Mouse (Mus musculus) heart, embryonic 16.5 days (tissue): Measurements from ENCODE around the gene Hoxb3. TPM values are rescaled to one million over a fixed set of nuclear protein-coding genes. Genes with fewer than 3 reads are reported as not detected.

Source experiments
- ATAC-seq: fragments of 200-750 bp; cut with Nextera tagmentation; replicated peaks from 2 replicates; pipeline ENCODE4 v1.8.0; 2017; ENCODE audit warnings: moderate number of reproducible peaks; ENCODE audit not compliant: insufficient read depth, low FRiP score; ENCODE audit errors: extremely low read depth
- H3K27ac ChIP-seq: fragments of 300-500 bp; sonication (generic); 2 replicates; pipeline ENCODE4 v1.5.1; 2014; ENCODE audit warnings: mild to moderate bottlenecking, low read length, control low read depth, moderate library complexity
- H3K27me3 ChIP-seq: fragments of 300-500 bp; sonication (generic); 2 replicates; pipeline ENCODE4 v1.6.1; 2014; ENCODE audit warnings: low read length, mixed read lengths; ENCODE audit not compliant: control insufficient read depth, insufficient read depth
- H3K36me3 ChIP-seq: fragments of 300-500 bp; sonication (generic); 2 replicates; pipeline ENCODE4 v1.6.1; 2014; ENCODE audit not compliant: control insufficient read depth, insufficient read depth
- H3K4me1 ChIP-seq: fragments of 300-500 bp; sonication (generic); 2 replicates; pipeline ENCODE4 v1.6.1; 2014; ENCODE audit warnings: low read length, mixed read lengths; ENCODE audit not compliant: control insufficient read depth, insufficient read depth
- H3K4me2 ChIP-seq: fragments of 300-500 bp; sonication (generic); 2 replicates; pipeline ENCODE4 v1.6.1; 2014; ENCODE audit warnings: low read depth, mild to moderate bottlenecking, control low read depth, low read length
- H3K4me3 ChIP-seq: fragments of 300-500 bp; sonication (generic); 2 replicates; pipeline ENCODE4 v1.5.1; 2014; ENCODE audit warnings: mild to moderate bottlenecking, control low read depth, low read length
- H3K9ac ChIP-seq: fragments of 300-500 bp; sonication (generic); 2 replicates; pipeline ENCODE4 v1.6.1; 2014; ENCODE audit warnings: low read length, control low read depth
- H3K9me3 ChIP-seq: fragments of 300-500 bp; sonication (generic); replicated peaks from 2 replicates; pipeline ENCODE4 v1.6.1; 2016; ENCODE audit warnings: low read length; ENCODE audit not compliant: control insufficient read depth
- WGBS: fragments of 180-500 bp; shearing (Covaris S2); extraction: QIAGEN DNeasy Blood & Tissue Kit; methylation state at CpG from one replicate; pipeline ENCODE4 v1.1.7; 2014; 5-methylcytosine and 5-hydroxymethylcytosine counted together
- polyA plus RNA-seq: library from polyadenylated mRNA; unstranded; fragments of >200 nt; fragmentation: Nextera tagmentation; extraction: Ambion mirVana; gene quantifications from 2 replicates; pipeline ENCODE4 v1.2.1, GENCODE M21; 2015

The Hoxb3 gene
- polyA plus RNA-seq, 1 experiment from 2014 or later, result 0.24 TPM

DNA sequence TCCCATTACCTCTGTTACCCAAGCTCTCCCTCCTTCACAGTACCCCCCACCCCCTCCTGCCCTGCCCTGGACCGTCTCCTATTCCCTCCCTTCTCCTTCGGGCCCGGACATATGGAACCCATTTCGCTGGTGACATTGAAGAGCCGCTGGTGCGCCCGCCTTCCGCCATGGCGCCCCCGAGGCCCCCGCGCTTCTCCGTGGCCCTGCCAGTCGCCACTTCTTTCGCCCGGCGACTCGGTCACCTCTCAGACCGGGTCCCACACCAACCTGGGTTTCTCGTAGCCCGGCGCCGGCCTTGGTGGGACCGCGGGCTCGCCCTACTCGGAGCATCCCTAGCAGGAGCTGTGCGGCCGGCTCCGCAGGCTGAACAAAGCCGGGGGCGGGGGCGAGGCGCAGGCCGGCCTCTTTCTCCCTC is 9.5 kb downstream of the Hoxb3 start:
- 0 out of 2 replicates have a peak, but pooled peaks have one; percentile 41 for ATAC-seq
- H3K4me1 ChIP-seq, result no peaks in the 10 kb centered on the region
- H3K27me3 ChIP-seq, result peaks cover 98% of the 10 kb centered on the region
- peak overlapping the region; percentile 39 for H3K4me3 ChIP-seq
- H3K9me3 ChIP-seq, result no peaks in the 10 kb centered on the region
- WGBS, result 2% methylated on average over 35 of the region's 35 CpGs
- H3K4me2 ChIP-seq, result peak overlapping the region; percentile 50
- H3K27ac ChIP-seq, result peak overlapping the region; percentile 41
- H3K36me3 ChIP-seq, result no peaks in the 10 kb centered on the region
- peak overlapping the region; percentile 15 for H3K9ac ChIP-seq

DNA sequence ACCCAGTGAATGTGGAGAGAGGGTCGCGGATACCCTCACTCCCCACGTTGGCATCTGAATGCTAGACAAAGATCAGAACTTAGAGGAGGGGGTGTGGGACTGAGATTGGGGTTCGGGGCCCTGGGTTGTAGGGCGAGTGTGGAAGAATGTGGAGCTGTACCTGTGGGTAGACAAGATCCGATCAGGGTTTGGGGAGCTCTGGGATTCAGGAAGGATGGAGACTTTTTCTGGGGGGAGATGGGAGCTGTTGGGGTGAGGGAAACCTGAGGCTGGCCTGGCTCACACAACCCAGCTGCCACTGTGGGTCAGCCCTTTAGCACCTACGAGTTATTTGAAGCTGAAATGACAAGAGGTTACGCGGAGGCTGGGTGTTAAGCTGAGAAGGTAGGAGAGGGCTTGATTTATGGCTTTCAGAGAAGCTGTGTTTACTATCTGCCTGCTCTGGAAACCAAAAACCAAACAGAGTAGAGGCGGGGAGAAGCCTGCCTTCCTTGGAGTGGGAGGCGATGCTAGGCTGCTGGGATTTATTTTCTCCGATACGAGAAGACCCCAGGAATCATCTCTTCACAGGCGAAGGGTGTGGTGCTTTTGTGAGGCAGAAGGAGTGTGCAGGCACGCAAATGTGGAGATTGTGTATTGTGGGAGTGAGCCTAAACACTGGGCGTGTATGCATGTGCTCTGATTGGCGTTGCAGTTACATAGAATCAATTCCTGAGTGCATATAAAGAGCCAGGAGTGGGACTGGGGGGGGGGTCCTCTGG is 10.3 kb downstream of the Hoxb3 start:
- Histone ChIP-seq H3K27ac (peak overlapping the region; percentile 41), H3K9ac (peak overlapping the region; percentile 15), H3K27me3 (peaks cover 98% of the 10 kb centered on the region), H3K4me3 (peak overlapping the region; percentile 39), H3K9me3 (no peaks in the 10 kb centered on the region), H3K4me2 (peak overlapping the region; percentile 50; the same call in 1 of the 2 replicates), H3K4me1 (no peaks in the 10 kb centered on the region), H3K36me3 (no peaks in the 10 kb centered on the region)
- WGBS, result 16% methylated on average over 17 of the region's 17 CpGs
- ATAC-seq, result no peak

DNA sequence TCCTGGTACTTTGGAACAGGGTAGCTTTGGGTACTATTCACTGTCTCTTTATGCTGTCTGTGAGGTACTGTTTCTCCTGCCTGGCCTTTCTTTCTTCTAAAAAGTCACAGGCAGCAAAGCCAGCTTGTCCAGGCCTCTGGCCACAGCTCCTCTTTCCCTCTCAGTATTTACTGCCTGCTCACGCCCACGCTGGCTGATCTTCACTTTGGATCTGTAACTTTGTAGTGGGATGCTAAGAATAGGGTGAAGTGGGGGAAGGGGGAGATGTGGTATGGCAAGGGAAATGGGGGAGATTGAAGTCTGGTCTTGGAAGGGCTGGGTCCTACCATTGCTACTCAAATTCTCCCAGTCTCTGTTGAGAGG is 10.9 kb downstream of the Hoxb3 start:
- ATAC-seq, result no peak
- Histone ChIP-seq H3K4me2 (peak overlapping the region; percentile 50; the same call in 1 of the 2 replicates), H3K27me3 (peaks cover 98% of the 10 kb centered on the region), H3K9ac (no peak overlapping the region), H3K4me1 (no peaks in the 10 kb centered on the region), H3K9me3 (no peaks in the 10 kb centered on the region), H3K36me3 (no peaks in the 10 kb centered on the region), H3K27ac (no peak overlapping the region), H3K4me3 (no peak overlapping the region)
- 15% methylated on average over 2 of the region's 2 CpGs for WGBS

DNA sequence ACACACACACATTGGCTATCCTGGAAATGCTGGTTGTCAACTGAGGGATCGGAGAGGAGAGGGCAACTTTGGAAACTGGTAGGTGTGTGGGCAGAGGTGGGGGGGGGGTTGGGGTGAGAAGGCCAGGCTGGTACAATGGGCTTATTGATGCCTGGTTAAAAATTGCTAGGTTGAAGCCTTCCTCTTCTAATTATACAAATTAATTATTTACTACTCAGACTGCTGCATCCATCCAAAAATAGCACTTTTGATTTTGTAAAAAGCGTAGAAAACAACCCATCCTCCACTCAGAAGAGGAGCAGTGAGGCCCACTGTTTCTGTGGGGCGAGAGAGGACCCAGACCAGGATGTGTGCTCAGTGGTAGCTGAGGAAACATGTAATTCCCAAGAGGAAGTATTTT is 11.9 kb downstream of the Hoxb3 start:
- no peak for ATAC-seq
- Histone ChIP-seq H3K4me1 (no peaks in the 10 kb centered on the region), H3K9me3 (no peaks in the 10 kb centered on the region), H3K36me3 (no peaks in the 10 kb centered on the region), H3K9ac (no peak overlapping the region), H3K27me3 (peaks cover 98% of the 10 kb centered on the region), H3K4me3 (no peak overlapping the region), H3K27ac (no peak overlapping the region), H3K4me2 (no peak overlapping the region)
- WGBS, result 56% methylated on average over 3 of the region's 3 CpGs

DNA sequence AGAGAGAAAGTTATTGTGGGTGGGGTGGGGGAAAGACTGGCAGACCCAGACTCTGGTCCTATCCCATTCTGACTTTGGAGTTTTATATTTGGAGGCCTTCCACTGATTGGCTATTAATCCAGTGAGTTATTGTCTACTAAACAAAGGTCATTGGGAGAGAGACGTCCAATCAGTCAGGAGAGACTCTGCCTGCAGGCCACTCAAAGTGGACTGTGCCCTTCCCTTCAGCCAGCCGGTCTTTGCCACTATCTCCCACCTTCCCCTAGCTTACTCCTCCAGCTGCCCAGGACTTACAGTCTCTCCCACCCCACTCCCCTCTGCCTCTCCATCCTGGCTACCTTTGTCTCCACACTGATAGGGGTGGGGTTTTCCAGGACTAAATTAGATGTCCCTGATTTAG is 13.5 kb downstream of the Hoxb3 start:
- H3K4me2 ChIP-seq, result no peak overlapping the region

DNA sequence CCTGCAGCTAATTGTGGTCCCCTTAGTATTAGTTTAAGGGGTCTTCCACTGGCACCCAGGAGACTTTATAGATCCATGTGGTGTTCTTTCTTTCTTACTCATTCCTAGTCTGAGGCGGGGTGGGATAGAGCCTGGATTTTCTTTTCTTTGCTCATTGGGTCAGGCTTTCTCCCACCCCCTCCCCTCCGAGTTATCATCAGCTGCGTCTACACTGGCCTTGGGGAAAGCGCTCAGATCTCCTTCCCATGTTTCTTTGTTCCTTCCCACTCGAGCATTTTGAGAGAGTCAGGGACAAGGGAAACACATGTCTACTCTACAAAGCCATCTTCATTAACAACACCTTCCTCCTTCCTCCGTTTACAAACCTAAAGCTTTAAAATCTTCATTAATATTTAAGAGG is 13.9 kb downstream of the Hoxb3 start:
- 14% methylated on average over 6 of the region's 6 CpGs for WGBS
- Histone ChIP-seq H3K27ac (no peak overlapping the region), H3K4me2 (no peak overlapping the region), H3K9ac (no peak overlapping the region), H3K9me3 (no peaks in the 10 kb centered on the region), H3K27me3 (peaks cover 88% of the 10 kb centered on the region), H3K4me3 (no peak overlapping the region), H3K36me3 (no peaks in the 10 kb centered on the region), H3K4me1 (no peaks in the 10 kb centered on the region)
- ATAC-seq, result no peak

More for the DNA sequence above, 13.5 kb downstream of the Hoxb3 start:
- no peaks in the 10 kb centered on the region for H3K36me3 ChIP-seq
- H3K4me1 ChIP-seq, result no peaks in the 10 kb centered on the region
- H3K9ac ChIP-seq, result no peak overlapping the region
- H3K27ac ChIP-seq, result no peak overlapping the region
- whole genome bisulfite sequencing, result 22% methylated on average over 2 of the region's 2 CpGs
- H3K4me3 ChIP-seq, result no peak overlapping the region
- peaks cover 91% of the 10 kb centered on the region for H3K27me3 ChIP-seq
- H3K9me3 ChIP-seq, result no peaks in the 10 kb centered on the region
- no peak for ATAC-seq

DNA sequence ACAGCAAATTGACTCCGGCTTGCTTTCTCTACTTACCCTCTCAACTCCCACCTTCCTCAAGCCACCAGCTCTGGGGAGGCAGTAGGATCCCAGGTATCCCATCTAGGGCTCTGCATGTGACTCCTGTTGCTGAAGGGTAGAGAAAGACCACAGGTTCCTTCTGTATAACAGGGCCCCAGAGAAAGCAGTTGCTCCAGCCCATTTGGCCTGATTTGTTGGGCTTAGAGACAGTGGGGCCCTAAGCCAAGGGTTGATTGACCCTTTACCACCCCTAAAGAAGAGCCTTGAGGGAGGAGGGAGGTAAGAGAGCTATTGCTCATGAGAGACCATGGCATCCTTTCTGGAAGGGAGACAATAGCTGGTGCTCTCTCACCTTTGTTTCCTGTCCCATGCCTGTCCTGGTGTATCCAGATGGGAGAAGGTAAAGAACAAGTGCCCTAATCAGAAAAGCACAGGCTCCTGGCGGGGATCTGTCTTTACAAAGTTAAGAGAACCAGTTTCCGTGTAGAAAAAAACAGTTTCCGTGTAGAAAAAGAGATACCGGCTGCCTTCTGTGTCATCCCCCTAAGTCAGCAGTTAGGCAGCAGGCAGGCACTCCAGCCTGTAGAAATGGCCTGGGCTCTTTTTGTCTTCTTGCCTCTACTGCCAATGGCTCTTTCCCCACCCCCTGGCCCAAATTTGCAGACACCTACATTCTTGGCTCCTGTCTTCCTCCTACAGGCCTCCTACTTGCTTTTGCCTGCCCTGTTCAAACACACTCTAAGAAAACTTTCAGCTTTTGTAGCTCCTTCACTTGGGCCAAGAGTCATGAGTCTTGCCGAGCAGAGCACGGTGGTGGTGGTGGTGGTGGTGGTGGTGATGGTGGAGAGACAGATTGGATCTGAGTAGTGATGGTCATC is 16.1 kb downstream of the Hoxb3 start:
- Histone ChIP-seq H3K27me3 (peaks cover 86% of the 10 kb centered on the region), H3K27ac (no peak overlapping the region)

DNA sequence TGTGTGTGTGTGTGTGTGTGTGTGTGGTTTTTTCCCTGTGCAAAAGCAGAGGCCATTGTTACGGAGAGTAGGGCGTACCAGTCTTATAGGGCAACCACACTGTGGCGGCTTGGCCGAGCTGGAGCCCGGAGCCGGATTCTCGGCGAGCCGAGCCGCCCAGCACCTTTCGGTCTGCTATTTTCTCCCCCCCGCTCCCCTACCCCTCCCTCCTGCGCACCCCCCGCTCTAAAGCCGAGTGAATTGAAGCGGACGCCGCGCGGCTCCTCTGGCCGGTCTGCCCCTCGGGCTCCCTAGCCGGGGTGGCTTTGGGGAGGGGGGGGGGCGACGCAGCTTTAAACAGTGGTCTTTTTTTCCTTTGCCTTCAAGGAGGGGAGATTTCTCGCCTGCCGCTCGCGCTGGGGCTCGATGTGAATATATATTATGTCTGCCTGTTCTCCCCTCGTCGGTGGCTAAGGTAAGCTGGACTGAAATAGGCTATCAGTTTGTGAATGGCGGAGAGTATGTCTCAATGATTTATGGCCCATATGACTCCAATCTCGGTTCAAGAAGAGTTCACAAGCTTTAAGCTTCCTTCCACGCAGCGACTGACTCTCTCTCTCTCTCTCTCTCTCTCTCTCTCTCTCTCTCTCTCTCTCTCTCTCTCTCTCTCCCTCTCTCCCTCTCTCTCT is 17.7 kb downstream of the Hoxb3 start:
- Histone ChIP-seq H3K4me2 (peak overlapping the region; percentile 59), H3K4me1 (peaks cover 5% of the 10 kb centered on the region; the same call in 1 of the 2 replicates), H3K27ac (peak overlapping the region; percentile 51), H3K9ac (peak overlapping the region; percentile 57), H3K9me3 (no peaks in the 10 kb centered on the region), H3K36me3 (no peaks in the 10 kb centered on the region), H3K27me3 (peaks cover 86% of the 10 kb centered on the region), H3K4me3 (peak overlapping the region; percentile 30)
- ATAC-seq, result peak; percentile 42; the same call in 1 of the 2 replicates
- 1% methylated on average over 34 of the region's 36 CpGs for WGBS

More for the DNA sequence above, 16.1 kb downstream of the Hoxb3 start:
- ATAC-seq, result no peak
- Histone ChIP-seq H3K9me3 (no peaks in the 10 kb centered on the region), H3K9ac (no peak overlapping the region), H3K4me1 (no peaks in the 10 kb centered on the region), H3K4me3 (no peak overlapping the region), H3K36me3 (no peaks in the 10 kb centered on the region), H3K4me2 (no peak overlapping the region)
- WGBS, result 38% methylated on average over 7 of the region's 7 CpGs
